Mouse (Mus musculus) hindbrain, embryonic 10.5 days (tissue): ENCODE results near the gene Olfr1200. TPM values are rescaled to one million over a fixed set of nuclear protein-coding genes. Genes with fewer than 3 reads are reported as not detected.

Source experiments
- DNase-seq: peaks from one replicate; pipeline ENCODE4 v3.0.0-alpha.2; 2017; ENCODE audit warnings: low spot score
- H3K27ac ChIP-seq: fragments of 300-500 bp; sonication (generic); 2 replicates; pipeline ENCODE4 v1.5.1; 2016; ENCODE audit warnings: mild to moderate bottlenecking, moderate library complexity
- H3K27me3 ChIP-seq: fragments of 300-500 bp; sonication (generic); 2 replicates; pipeline ENCODE4 v1.6.1; 2016; ENCODE audit warnings: mild to moderate bottlenecking; ENCODE audit not compliant: poor library complexity, insufficient read depth, severe bottlenecking
- H3K36me3 ChIP-seq: fragments of 300-500 bp; sonication (generic); 2 replicates; pipeline ENCODE4 v1.6.1; 2016; ENCODE audit warnings: mild to moderate bottlenecking, moderate library complexity
- H3K4me1 ChIP-seq: fragments of 300-500 bp; sonication (generic); replicated peaks from 2 replicates; pipeline ENCODE4 v1.6.1; 2016; ENCODE audit warnings: mild to moderate bottlenecking
- H3K4me3 ChIP-seq: fragments of 300-500 bp; sonication (generic); 2 replicates; pipeline ENCODE4 v1.5.1; 2016; ENCODE audit warnings: mild to moderate bottlenecking, moderate library complexity
- H3K9me3 ChIP-seq: fragments of 300-500 bp; sonication (generic); 2 replicates; pipeline ENCODE4 v1.6.1; 2016; ENCODE audit warnings: mild to moderate bottlenecking, moderate library complexity
- WGBS: fragments of 180-500 bp; shearing (Covaris S2); methylation state at CpG from one replicate; pipeline ENCODE4 v1.1.7; 2016; 5-methylcytosine and 5-hydroxymethylcytosine counted together
- polyA plus RNA-seq: library from polyadenylated mRNA; unstranded; fragments of >200 nt; fragmentation: Nextera tagmentation; extraction: Ambion mirVana; gene quantifications from 2 replicates; pipeline ENCODE4 v1.2.1, GENCODE M21; 2016

Gene Olfr1200
- not detected in 2 replicates for polyA plus RNA-seq

- Histone ChIP-seq H3K4me3 (no peak within 1 kb of the TSS), H3K27ac (no peak within 1 kb of the TSS), H3K4me1 (no peaks in the 10 kb centered on the region), H3K9me3 (no peaks in the 10 kb centered on the region), H3K36me3 (no peaks in the 10 kb centered on the region), H3K27me3 (no peaks in the 10 kb centered on the region)
- no peak for DNase-seq
- 85% methylated on average over 2 of the region's 2 CpGs for WGBS
Measured at GRCm38 (mm10) chr2:88770388-88770787, at the start of gene Olfr1200. TSS of gene Olfr1200 (minus strand) at chr2:88770488.

DNA sequence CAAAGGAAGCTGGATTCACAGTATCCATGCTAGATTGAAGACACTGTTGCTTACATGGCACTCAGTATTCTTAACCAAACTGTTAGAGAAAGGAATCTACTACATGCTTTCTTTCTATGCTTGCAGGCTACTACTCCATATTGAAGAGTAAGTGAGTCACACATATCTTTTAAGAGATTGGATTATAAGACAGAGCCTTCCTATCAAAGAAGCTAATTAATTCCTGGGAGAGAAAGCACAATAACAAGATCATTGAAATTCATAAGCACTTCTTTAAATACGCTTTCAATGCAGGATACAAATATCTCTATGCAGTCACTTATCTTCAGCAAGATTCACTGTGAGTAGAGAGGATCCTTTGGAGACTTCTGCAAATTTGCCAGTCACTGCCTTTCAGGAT, 43.9 kb upstream of the Olfr1200 start, which contains the start of gene Olfr1202:
Olfr1202 (plus strand) TSS at position 301 of the 400 bp plus-strand sequence.
- no peaks in the 10 kb centered on the region for H3K4me1 ChIP-seq
- H3K36me3 ChIP-seq: no peaks in the 10 kb centered on the region
- no peak within 1 kb of the TSS for H3K4me3 ChIP-seq
- no peaks in the 10 kb centered on the region for H3K27me3 ChIP-seq
- H3K9me3 ChIP-seq: no peaks in the 10 kb centered on the region
- no peak within 1 kb of the TSS for H3K27ac ChIP-seq
- 91% methylated on average over 1 of the region's 1 CpGs for WGBS
- DNase-seq: no peak

DNA sequence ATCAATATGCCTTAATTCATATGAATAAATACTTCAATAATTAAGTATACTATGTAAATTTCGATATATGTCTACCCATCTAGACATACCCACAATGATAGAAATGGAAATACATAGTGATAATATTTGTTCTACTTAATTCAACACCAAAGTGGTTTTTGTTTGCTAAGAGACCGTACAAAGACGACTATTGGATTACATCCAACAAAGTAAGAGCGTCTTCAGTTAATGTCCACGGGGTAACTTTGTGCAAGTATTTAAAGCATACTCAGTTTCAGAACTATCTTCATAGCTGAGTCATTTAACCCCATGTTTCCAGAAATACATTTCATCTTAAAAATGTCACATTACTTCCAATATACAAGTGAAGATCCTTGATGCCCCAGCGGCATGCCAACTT, 22.4 kb upstream of the Olfr1200 start, which contains the start of gene Olfr1201:
Olfr1201 (plus strand) TSS at position 301 of the 400 bp plus-strand sequence.
- Histone ChIP-seq H3K27me3 (no peaks in the 10 kb centered on the region), H3K4me1 (no peaks in the 10 kb centered on the region), H3K4me3 (no peak within 1 kb of the TSS), H3K27ac (no peak within 1 kb of the TSS), H3K36me3 (no peaks in the 10 kb centered on the region), H3K9me3 (no peaks in the 10 kb centered on the region)
- WGBS: 89% methylated on average over 6 of the region's 6 CpGs
- DNase-seq: no peak

DNA sequence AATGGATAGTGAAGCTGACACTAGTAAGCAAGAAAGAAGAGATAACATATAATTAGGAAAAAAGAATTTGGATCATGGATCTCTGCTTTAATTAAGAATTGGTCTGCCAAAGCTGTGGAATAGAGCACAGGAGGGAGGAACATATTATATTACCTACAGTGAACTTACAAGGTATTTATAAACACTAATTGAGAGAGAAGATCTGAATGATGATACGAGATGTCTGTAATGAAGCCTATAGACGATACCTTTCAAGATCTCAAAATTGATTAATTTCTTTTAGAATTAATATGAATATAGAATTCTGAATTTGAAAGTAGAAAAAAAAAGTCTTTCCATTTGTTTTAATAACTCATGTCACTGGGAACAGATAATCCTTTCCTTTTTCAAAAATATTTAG, 9.9 kb downstream of the Olfr1200 start, which contains the start of gene Olfr1199:
Olfr1199 (minus strand) TSS at position 101 of the 400 bp plus-strand sequence.
- H3K27ac ChIP-seq: no peak within 1 kb of the TSS
- no peaks in the 10 kb centered on the region for H3K9me3 ChIP-seq
- H3K4me1 ChIP-seq: no peaks in the 10 kb centered on the region
- 94% methylated on average over 2 of the region's 2 CpGs for WGBS
- H3K4me3 ChIP-seq: no peak within 1 kb of the TSS
- no peak for DNase-seq
- H3K36me3 ChIP-seq: no peaks in the 10 kb centered on the region
- H3K27me3 ChIP-seq: no peaks in the 10 kb centered on the region

- Histone ChIP-seq H3K27ac (no peak within 1 kb of the TSS), H3K36me3 (no peaks in the 10 kb centered on the region), H3K9me3 (no peaks in the 10 kb centered on the region), H3K4me1 (no peaks in the 10 kb centered on the region), H3K27me3 (no peaks in the 10 kb centered on the region), H3K4me3 (no peak within 1 kb of the TSS)
- no peak for DNase-seq
- WGBS: 91% methylated on average over 2 of the region's 2 CpGs
Measured at GRCm38 (mm10) chr2:88751270-88751669, 19.0 kb downstream of the Olfr1200 start, which contains the start of gene Olfr1198. TSS of gene Olfr1198 (minus strand) at chr2:88751370.

DNA sequence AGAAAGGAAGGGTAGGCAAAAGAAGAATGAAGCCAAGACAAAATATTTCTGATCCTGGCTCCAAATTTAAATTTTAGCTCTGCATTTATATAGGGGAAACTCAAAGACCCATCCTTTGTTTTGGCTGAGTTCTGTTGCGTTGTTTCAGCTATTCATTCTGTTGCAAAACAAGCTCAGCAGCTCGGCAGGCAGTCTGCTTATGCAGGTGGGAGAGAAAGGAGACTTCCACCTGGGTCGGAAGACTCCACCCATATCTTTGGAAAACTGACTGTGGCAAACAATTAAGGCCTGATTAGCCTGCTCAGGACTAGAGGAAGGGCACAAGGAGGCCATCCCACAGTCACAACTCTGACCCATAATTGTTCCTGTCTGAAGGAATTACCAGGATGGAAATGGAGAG, 26.9 kb downstream of the Olfr1200 start:
- Histone ChIP-seq H3K9me3 (no peaks in the 10 kb centered on the region), H3K4me1 (no peaks in the 10 kb centered on the region), H3K27me3 (no peaks in the 10 kb centered on the region), H3K27ac (no peak overlapping the region), H3K4me3 (no peak overlapping the region), H3K36me3 (no peaks in the 10 kb centered on the region)
- no peak for DNase-seq
- 63% methylated on average over 3 of the region's 3 CpGs for WGBS

- no peaks in the 10 kb centered on the region for H3K4me1 ChIP-seq
- no peak within 1 kb of the TSS for H3K4me3 ChIP-seq
- H3K27me3 ChIP-seq: no peaks in the 10 kb centered on the region
- DNase-seq: no peak
- no peak within 1 kb of the TSS for H3K27ac ChIP-seq
- no peaks in the 10 kb centered on the region for H3K36me3 ChIP-seq
- H3K9me3 ChIP-seq: no peaks in the 10 kb centered on the region
- 92% methylated on average over 1 of the region's 1 CpGs for WGBS
Measured at GRCm38 (mm10) chr2:88732266-88732665, 38.0 kb downstream of the Olfr1200 start, which contains the start of gene Olfr1197. TSS of gene Olfr1197 (minus strand) at chr2:88732366.

Other genes starting within 250 kb of the Olfr1200 start
- not detected in 2 replicates for gene Olfr1188, start 213.6 kb downstream of the Olfr1200 start, polyA plus RNA-seq
- gene Olfr1189, start 184.0 kb downstream of the Olfr1200 start, polyA plus RNA-seq: not detected in 2 replicates
- gene Olfr1191-ps1, start 129.9 kb downstream of the Olfr1200 start, polyA plus RNA-seq: not detected in 2 replicates
- gene Olfr1192-ps1, start 122.0 kb downstream of the Olfr1200 start, polyA plus RNA-seq: not detected in 2 replicates
- not detected in 2 replicates for gene Olfr1193, start 94.9 kb downstream of the Olfr1200 start, polyA plus RNA-seq
- not detected in 2 replicates for gene Olfr1195, start 81.3 kb downstream of the Olfr1200 start, polyA plus RNA-seq
- gene Olfr1196, start 65.9 kb downstream of the Olfr1200 start, polyA plus RNA-seq: not detected in 2 replicates
- not detected in 2 replicates for gene Olfr1197, start 38.1 kb downstream of the Olfr1200 start, polyA plus RNA-seq
- gene Olfr1198, start 19.1 kb downstream of the Olfr1200 start, polyA plus RNA-seq: not detected in 2 replicates
- not detected in 2 replicates for gene Olfr1199, start 10.0 kb downstream of the Olfr1200 start, polyA plus RNA-seq
- not detected in 2 replicates for gene Olfr1201, start 22.5 kb upstream of the Olfr1200 start, polyA plus RNA-seq
- 0.04 TPM in 1 of 2 replicates, not detected in the other for gene Olfr1202, start 44.0 kb upstream of the Olfr1200 start, polyA plus RNA-seq
- gene Olfr1205, start 59.2 kb upstream of the Olfr1200 start, polyA plus RNA-seq: not detected in 2 replicates
- gene Olfr1204, start 78.8 kb upstream of the Olfr1200 start, polyA plus RNA-seq: not detected in 2 replicates
- gene Olfr1206, start 92.7 kb upstream of the Olfr1200 start, polyA plus RNA-seq: not detected in 2 replicates
- not detected in 2 replicates for gene Olfr1208, start 131.8 kb upstream of the Olfr1200 start, polyA plus RNA-seq
- gene Olfr1209, start 144.7 kb upstream of the Olfr1200 start, polyA plus RNA-seq: not detected in 2 replicates
- not detected in 2 replicates for gene Olfr1211, start 167.6 kb upstream of the Olfr1200 start, polyA plus RNA-seq
- not detected in 2 replicates for gene Olfr1212, start 183.5 kb upstream of the Olfr1200 start, polyA plus RNA-seq
- not detected in 2 replicates for gene Gm13762, start 209.8 kb upstream of the Olfr1200 start, polyA plus RNA-seq
- gene Olfr1214, start 222.2 kb upstream of the Olfr1200 start, polyA plus RNA-seq: not detected in 2 replicates
- not detected in 2 replicates for gene Olfr1215, start 236.5 kb upstream of the Olfr1200 start, polyA plus RNA-seq
- gene Olfr1216, start 247.9 kb upstream of the Olfr1200 start, polyA plus RNA-seq: not detected in 2 replicates